Mouse (Mus musculus) erythroblast, embryonic 14.5 days (primary cell): Measurements from ENCODE around the gene 1810013L24Rik.

ENCODE experiments used
- GATA1 ChIP-seq: IDR thresholded peaks from 2 replicates; pipeline ENCODE4 v1.6.1; 2012; ENCODE audit warnings: low read length, inconsistent platforms, mixed read lengths
- TAL1 ChIP-seq: IDR thresholded peaks from 3 replicates; pipeline ENCODE4 v1.6.1; 2012; ENCODE audit warnings: low read length, inconsistent platforms, mixed read lengths

- TF ChIP-seq TAL1 (no peak), GATA1 (no peak)
These were observed 26.9 kb downstream of the 1810013L24Rik start for GRCm38 (mm10) chr16:8856820-8857219.
